Mouse (Mus musculus): ENCODE measurements around the gene Fcor.

Fcor gene

GRCm38 (mm10) chr8:3676131-3676992 is 4.2 kb upstream of the Fcor start, which contains the start of gene Trappc5:
Gene Trappc5, plus strand, starts transcription at chr8:3676299.
- in situ Hi-C loops (cut with MboI, MseI) = loop anchor here (5.0 to 10.0 kb wide), 3 partner anchors 99 to 648 kb away; partner anchors contain the start of genes Ccl25 and Elavl1

- in situ Hi-C loops (cut with MboI, MseI) = loop anchor here (5.0 to 10.0 kb wide), 4 partner anchors 52 to 650 kb away; partner anchors contain the start of genes Ccl25, Elavl1, Pet100 and Xab2
Measured at GRCm38 (mm10) chr8:3674671-3675070, 2.5 kb upstream of the Fcor start.

GRCm38 (mm10) chr8:3670388-3670787 is 1.8 kb downstream of the Fcor start:
- in situ Hi-C loops (cut with MboI, MseI) = loop anchor here (5.0 to 10.0 kb wide), 2 partner anchors 48 to 654 kb away; partner anchors contain the start of genes Ccl25, Elavl1, Pet100 and Xab2

GRCm38 (mm10) chr8:3665507-3665906 is 6.7 kb downstream of the Fcor start, which contains the start of gene Mcemp1:
Gene Mcemp1, plus strand, starts transcription at chr8:3665754.
- in situ Hi-C loops (cut with MboI, MseI) = no loop called here

GRCm38 (mm10) chr8:3664405-3664804 is 7.8 kb downstream of the Fcor start:
- in situ Hi-C loops (cut with MboI, MseI) = no loop called here

GRCm38 (mm10) chr8:3660889-3661288 is 11.3 kb downstream of the Fcor start:
- in situ Hi-C loops (cut with MboI, MseI) = no loop called here

GRCm38 (mm10) chr8:3656725-3657381 is 15.3 kb downstream of the Fcor start:
- in situ Hi-C loops (cut with MboI, MseI) = no loop called here

GRCm38 (mm10) chr8:3655526-3655925 is 16.6 kb downstream of the Fcor start, which contains the start of gene Retn:
Gene Retn, plus strand, starts transcription at chr8:3655770.
- in situ Hi-C loops (cut with MboI, MseI) = no loop called here

- in situ Hi-C loops (cut with MboI, MseI) = no loop called here
Measured at GRCm38 (mm10) chr8:3654726-3655508, 17.2 kb downstream of the Fcor start.

- in situ Hi-C loops (cut with MboI, MseI) = no loop called here
Measured at GRCm38 (mm10) chr8:3652845-3653244, 19.3 kb downstream of the Fcor start.

- in situ Hi-C loops (cut with MboI, MseI) = no loop called here
Measured at GRCm38 (mm10) chr8:3648990-3649389, 23.2 kb downstream of the Fcor start.

- in situ Hi-C loops (cut with MboI, MseI) = no loop called here
Measured at GRCm38 (mm10) chr8:3648268-3648667, 23.9 kb downstream of the Fcor start.

GRCm38 (mm10) chr8:3647561-3647960 is 24.6 kb downstream of the Fcor start:
- in situ Hi-C loops (cut with MboI, MseI) = no loop called here

- in situ Hi-C loops (cut with MboI, MseI) = no loop called here
Measured at GRCm38 (mm10) chr8:3646824-3647531, 25.2 kb downstream of the Fcor start.

- in situ Hi-C loops (cut with MboI, MseI) = no loop called here
Measured at GRCm38 (mm10) chr8:3645804-3646203, 26.4 kb downstream of the Fcor start.

- in situ Hi-C loops (cut with MboI, MseI) = loop anchor here (5.0 kb wide), 1 partner anchor 1046 kb away; no protein-coding TSS in a partner anchor
Measured at GRCm38 (mm10) chr8:3631478-3631875, 40.7 kb downstream of the Fcor start.

GRCm38 (mm10) chr8:3630647-3631477 is 41.3 kb downstream of the Fcor start, which contains the start of gene Stxbp2:
Gene Stxbp2, plus strand, starts transcription at chr8:3630955.
- in situ Hi-C loops (cut with MboI, MseI) = loop anchor here (5.0 kb wide), 1 partner anchor 1046 kb away; no protein-coding TSS in a partner anchor

- in situ Hi-C loops (cut with MboI, MseI) = no loop called here
Measured at GRCm38 (mm10) chr8:3628014-3628413, 44.1 kb downstream of the Fcor start.

- in situ Hi-C loops (cut with MboI, MseI) = no loop called here
Measured at GRCm38 (mm10) chr8:3626971-3627370, 45.2 kb downstream of the Fcor start.

GRCm38 (mm10) chr8:3625445-3625844 is 46.7 kb downstream of the Fcor start, which contains the start of gene Pcp2:
Gene Pcp2, minus strand, starts transcription at chr8:3625545.
- in situ Hi-C loops (cut with MboI, MseI) = no loop called here

All from regulatory T cell (primary cell).